Mouse (Mus musculus) frontal cortex, adult 2 months (tissue): Measurements from ENCODE around the gene Ssr2. TPM values are rescaled to one million over a fixed set of nuclear protein-coding genes. Genes with fewer than 3 reads are reported as not detected.
"Not testable (repeated sequence)": the region's sequence is repeated elsewhere in the genome, so short reads cannot be mapped to it uniquely, and the experiment has no call there.

Source experiments
- DNase-seq, 2 experiments: peaks; one replicate each; pipeline ENCODE4 v3.0.0; 2022; ENCODE audit warnings: low spot score in 1 of 2; ENCODE audit errors: extremely low spot score in 1 of 2
- polyA plus RNA-seq: library from polyadenylated mRNA; depleted of rRNA; stranded (reverse); fragments of >200 nt; gene quantifications from 2 replicates; pipeline ENCODE4 v1.2.3, GENCODE M21; 2012

Ssr2 gene
- polyA plus RNA-seq, 1 experiment: 111 TPM

DNA sequence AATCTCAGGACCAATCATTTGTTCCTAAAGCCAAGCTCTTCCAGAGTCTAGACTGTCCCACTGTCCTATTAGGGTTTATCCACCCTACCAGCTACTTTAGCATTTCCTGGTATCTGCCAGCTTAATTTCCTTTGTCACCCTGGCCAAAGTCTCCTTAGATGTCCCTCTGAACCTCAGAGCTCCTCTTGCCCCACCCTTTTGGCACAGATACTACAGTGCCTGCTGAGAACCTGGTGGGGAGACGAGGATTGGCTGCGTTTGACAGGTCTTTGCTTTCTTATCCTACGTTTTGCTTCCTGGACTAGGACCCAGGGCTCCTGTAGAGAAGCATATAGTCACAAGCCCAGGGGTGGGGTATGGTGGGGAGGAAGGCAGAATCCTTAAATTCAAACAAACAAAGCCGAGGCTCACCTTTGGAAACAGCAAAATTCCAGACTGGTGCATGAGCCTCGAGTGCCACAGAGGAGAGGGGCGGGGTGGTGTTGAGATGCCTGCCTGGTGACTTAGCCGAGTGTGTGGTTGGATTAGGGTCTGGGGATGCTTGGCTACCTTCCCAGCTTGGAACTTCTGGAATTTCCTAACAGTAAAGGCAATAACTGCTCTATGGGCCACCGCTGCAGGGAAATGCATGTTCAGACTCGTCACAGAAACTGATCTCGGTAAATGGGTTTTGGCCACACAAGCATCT lies 18.4 kb downstream of the Ssr2 start:
- DNase-seq: no peak

DNA sequence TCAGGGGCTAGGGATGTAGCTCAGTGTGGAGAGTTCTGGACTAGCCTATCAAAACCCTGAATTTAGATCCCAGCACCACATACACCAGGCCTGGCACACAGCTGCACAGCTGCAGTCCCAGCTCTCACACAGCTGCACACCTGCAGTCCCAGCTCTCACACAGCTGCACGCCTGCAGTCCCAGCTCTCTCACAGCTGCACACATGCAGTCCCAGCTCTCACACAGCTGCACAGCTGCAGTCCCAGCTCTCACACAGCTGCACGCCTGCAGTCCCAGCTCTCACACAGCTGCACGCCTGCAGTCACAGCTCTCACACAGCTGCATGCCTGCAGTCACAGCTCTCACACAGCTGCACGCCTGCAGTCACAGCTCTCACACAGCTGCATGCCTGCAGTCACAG lies 20.9 kb downstream of the Ssr2 start:
- not testable (repeated sequence) for DNase-seq

DNA sequence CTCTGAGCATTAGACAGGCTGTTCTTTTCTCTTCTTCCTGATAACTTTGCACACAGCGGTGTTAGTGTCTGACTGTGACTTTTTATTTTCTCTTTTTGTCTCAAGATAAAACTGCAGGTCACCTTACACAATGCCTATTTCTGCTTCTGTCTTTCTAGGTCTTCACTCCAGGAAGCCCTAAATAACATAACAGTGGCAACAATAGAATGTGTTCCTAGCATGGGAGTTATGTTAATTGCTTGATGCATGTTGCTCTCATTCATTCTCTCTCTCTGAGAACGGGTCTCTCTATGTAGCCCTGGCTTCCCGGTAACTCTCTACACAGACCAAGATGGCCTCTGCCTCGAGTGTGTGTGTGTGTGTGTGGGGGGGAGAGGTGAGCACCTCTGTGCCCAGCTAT lies 26.8 kb downstream of the Ssr2 start:
- no peak for DNase-seq

DNA sequence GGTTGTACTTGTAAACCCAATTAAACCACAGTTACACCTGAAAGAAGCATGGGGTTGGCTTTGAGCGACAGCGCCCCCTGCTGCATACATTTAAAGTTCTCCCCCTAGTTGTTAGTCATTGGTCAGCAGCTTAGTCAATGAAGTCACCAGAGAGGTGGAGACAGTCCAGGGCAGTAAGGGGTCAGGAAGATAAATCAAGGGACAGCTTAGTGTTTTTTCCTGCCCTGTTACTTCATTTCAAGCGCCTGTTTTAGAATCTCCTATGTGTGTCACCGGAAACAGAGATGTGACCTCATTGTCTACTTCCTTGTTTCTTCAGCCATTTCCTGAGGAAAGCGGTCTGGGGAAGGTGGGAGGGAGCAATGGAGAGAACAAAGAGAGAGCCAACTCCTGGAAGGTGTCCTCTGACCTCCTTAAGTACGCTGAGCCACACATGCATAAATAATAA lies 28.1 kb downstream of the Ssr2 start:
- peak in 1 of 2 experiments; percentile 68 for DNase-seq

DNA sequence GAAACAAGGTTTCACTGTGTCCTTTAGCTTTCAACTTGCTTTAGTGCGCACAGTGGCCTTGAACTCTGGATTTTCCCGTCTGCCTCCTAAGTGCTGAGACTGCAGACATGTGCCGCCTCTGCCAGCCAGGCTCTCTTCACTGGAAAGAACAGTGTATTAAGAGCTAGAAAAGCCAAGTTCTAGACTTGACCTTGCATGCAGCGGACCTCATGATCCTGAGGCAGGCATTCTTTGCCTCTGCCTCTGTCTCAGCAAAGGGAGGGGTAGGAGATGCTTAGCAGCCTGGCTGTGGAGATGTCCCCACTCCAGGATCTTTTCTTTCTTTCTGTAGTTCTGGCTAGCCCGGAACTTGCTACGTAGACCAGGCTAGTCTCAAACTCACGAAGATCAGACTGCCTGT lies 29.2 kb downstream of the Ssr2 start:
- DNase-seq: no peak

DNA sequence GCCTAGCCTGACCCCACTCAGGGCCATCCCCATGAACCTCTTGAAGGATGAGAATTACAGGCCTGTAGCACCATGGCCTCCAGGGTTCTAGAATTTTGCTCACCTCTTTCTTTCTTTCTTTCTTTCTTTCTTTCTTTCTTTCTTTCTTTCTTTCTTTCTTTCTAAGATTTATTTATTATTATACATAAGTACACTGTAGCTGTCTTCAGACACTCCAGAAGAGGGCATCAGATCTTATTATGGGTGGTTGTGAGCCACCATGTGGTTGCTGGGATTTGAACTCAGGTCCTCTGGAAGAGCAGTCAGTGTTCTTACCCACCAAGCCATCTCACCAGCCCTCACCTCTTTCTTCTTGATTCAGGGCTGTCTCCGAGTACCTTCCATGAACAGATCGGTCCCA lies 30.0 kb downstream of the Ssr2 start, which contains the start of gene Arhgef2:
Gene Arhgef2, plus strand, starts transcription at position 301 of the 400 bp plus-strand sequence.
- not testable (repeated sequence) for DNase-seq

DNA sequence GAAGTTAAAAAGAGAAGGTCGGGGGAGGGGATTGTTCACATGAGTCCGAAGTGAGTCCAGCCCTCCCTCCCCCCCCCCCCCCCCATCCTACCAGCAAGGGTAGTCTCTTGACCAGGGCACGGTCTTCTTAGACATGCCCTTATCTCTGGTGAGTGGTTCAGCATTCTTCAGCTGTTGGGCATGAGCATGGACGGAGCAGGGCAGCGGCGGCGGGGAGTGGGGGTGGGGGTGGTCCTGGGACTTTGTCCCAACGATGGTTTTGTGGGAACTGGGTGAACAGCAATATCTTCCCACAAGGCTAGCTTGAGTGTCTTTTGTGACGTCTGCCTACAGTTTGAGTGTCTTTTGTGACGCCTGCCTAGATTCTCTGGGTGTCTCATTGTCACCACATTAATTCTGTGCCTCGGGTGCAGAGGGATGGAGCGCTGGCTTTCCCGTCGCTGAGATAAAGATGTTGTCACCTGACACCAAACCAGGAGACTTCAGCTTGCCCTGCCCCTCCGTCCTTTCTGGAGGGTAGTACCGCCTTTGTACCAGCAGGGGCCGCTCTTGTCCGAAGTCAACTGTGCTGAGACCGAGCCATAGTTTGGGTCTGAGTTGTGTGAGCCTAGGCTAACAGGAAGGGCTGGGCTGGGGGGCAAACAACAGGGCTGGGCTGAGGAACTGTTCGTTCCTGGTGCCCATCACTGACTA lies 31.5 kb downstream of the Ssr2 start:
- peak; percentile 71 to 97 for DNase-seq

DNA sequence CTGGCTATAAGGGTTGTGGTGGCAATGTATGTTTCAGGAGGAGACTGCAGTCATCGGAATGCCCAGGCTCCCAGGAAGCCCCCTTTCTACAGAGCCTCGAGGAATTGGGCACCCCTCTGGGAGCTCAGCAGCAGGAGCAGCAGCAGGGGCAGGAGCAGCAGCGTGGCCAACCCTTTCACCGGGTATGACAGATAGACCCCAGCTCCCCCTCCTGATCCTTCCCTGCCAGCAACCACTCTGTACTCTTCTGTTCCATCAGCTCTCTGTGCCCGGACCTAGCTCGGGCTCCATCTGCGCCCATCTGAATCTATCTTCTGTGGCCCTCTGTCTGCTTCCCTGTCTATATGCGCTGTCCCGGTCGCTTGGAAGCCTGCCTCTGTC lies 32.1 kb downstream of the Ssr2 start:
- DNase-seq: no peak

DNA sequence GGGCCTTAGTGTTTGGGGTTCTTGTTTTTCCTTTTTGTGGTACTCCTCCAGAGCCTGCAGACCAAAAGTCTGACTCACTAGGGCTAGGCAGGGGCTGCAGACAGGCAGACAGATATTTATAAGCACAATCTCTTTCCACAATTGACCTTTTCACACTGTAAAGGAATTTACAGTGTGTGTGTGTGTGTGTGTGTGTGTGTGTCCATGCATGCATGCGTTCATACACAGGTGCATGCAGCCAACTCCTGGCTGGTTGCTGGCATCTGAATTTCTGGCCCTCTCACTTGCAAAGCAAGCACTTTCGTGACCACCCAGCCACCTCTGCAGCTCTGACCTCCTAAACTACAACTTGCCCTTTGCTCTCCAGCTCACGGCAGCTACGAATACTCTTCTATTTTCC lies 33.4 kb downstream of the Ssr2 start:
- no peak for DNase-seq

DNA sequence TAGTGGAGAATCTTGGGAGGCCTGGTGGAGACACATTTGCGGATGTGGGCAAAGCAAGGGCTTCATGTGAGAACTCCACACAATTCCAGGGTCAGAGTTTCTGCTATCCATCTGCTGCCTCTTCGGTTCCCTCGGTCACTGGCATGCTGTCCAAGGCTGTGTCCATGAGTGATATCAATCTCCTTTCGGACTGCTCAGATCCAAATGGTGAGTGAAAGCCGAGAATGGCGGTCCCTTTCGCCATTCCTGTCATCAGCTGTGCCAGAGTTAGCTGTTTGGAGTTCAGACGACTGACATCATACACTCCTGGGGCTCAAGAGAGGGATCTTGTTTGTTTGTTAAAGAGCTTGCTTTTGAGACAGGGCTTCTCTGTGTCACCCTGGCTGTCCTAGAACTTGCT lies 38.7 kb downstream of the Ssr2 start:
- no peak for DNase-seq

DNA sequence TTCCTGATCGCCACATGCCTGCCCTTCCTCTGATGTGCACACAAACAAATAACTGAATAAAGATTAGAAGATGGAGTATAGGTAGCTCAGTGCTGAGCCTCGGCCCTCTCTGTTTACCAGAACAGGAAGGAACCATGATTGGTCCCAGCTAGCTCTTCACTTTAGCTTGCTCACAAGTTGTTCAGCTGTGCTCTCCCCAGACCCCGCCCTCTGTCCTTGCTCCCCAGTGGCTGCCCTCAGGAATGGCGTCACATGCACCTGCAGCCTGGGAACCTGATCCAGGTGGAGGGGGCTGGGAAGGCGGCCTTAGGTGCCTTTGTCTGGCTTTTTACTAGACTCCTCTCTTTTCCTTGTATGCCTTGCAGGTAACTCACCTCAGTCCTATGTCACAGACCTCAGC lies 39.4 kb downstream of the Ssr2 start:
- DNase-seq: no peak

DNA sequence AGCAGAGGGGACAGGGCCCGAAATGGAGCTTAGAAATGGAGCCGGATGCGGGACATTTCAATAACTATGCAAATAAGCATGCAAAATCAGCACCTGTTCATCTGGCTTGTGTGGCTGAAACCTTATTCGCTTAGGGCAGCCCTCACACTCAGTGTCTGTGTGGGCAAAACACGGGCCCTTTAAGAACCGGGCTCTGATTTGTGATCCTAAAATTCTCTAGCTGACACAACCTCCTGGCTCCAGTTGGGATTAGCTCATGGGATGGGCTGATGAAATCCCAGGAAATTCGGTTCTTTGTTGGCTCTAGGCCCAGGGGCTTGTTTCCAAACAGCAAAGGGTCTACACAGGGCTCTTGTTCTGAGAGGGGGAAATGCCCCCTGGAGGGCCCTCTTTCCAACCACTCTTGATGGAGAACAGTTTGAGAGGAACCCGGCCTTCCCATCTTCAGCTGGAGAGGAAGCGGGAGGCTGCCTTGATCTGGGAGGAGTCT lies 40.3 kb downstream of the Ssr2 start:
- DNase-seq: no peak

DNA sequence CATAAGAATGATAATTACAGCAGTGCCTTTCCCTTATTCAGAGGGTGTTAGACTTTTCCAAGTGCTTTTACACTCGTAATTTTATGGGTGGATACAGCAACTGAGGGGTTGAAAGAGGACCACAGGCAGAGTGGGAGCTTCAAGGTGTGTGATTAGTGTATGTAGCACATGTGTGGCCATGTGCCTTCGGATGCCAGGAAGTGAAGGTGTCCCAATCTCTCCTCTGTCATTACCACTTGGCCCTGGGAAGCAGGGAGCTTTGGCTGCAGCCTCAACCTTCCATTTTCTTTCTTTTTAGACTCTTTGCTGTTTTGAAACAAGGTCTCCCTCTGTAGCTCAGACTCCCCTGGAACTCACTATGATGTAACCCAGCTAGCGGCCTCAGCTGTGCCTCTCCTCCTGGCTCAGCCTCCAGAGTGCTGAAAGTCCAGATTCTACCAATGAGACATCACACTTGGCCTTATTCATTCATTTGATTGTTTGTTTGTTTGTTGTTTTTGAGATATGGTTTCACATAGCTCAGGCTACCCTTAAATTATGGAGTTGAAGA lies 41.4 kb downstream of the Ssr2 start:
- no peak for DNase-seq

DNA sequence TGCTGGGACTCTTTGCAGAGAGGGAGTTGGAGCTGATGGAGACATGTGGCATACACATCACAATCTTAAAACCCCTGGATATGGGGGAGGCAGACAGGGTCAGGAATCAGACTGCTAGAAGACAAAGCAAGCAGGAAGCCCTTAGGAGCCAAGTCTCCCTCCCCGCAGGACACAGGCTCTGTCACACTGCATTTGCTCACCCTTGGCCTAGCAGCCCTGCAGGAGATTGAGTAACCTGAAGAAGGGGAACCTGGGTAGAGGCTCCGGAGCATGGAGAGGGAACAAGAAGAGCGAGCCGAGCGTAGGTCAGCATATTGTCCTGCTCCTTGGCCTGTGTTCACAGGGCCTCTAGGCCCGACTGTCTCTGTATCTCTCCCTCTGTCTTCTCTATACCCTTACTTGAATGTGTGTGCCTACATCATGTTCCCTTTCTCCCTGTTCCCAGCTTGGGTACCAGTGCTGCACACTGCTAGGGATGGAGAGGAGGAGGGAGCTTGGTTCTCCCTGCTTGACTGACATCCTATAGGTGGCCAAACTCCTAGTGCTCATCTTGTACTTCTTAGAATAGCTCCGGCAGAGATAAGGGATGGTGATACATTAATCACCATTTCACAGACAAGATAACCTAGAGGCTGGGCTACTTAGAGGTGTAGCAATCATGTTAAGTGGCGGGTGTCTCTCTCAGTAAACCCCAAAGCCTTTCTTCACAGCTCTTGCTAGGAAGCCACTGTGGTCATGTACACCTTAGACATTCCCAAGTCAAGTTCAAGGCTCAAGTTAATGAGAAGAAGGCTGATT lies 42.6 kb downstream of the Ssr2 start:
- DNase-seq: no peak

DNA sequence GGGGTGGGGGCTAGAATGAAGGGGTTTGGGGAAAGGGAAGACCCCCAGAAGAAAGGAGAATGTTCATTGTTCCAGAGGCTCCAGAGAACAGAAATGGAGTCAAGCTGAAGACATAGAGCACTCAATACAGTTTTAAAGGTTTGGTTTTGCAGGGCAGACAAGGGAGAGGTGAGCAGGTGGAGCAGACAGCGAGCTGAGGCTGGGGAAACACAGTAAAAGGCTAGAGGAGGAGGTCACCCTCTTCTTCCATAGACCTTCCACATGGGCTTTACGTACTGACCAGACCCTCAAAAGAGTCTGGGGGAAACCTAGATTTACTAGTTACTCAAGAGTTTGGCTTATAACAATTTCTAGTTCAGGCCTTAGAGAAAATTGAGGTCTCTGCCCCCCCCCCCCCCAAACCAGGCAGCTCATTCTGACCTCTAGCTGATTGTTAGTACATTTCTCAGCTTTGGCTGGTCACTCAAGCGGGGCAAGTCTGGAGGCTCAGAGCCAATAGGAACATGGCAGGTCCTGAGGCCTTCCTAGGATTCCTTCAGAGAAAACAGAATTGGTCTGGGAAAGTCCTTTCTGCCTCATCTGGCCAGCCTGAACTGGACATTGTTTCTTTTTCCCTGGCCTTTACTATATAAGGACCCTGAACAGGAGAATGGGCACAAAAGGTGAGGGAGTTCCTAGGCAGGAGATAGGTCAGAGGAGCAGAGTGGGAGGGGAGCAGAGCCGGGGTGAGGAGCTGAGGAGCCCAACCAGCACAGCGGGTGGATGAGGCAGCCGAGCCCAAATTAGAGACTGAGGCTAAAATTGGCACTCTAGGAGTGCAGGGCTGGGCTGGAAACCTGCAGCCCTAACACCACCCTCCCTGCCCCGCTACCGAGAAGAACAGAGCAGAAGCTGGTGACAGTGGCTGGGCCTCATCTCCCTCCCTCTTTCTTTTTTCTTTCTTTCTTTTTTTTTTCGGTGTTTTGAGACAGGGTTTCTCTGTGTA lies 43.7 kb downstream of the Ssr2 start:
- no peak for DNase-seq

DNA sequence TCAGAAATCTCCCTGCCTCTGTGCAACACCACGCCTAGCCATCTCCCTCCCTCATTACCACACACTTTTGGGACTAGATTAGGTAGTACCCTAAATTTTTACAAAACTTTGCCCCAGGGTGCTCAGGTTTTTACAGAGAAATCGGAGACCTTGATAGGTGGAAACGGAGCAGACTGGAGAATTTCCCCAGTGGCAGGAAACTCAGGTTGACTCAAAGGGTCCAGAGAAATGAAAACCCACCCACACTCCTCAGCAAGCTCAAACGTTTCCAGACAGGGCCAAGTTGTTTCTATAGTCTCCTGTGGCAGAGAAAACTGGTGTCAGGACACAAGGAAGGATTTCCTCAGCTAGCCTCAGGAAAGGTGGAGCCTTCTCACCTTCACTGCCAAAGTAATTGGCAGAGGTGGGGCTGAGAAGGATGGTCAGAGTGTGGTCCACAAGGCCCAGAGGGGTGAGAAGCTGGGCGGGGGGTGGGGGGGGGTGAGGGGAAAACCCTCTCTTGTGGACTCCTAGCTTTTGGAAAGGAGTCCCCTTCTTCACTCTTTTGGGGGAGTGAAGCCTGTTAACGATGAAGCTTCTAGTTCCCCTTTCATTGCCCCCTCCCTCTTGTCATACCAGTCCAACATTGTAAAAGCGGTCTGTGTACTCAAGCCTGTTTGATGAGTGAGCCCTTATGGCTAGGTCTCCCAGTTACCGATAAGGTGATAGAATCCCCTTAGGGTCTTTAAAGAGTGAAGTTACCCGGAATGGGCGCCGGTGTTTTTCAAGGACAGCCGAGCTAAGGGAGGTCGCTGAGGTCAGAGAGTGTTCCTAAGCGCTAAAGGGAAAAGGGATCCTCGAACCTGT lies 44.7 kb downstream of the Ssr2 start:
- DNase-seq: no peak

DNA sequence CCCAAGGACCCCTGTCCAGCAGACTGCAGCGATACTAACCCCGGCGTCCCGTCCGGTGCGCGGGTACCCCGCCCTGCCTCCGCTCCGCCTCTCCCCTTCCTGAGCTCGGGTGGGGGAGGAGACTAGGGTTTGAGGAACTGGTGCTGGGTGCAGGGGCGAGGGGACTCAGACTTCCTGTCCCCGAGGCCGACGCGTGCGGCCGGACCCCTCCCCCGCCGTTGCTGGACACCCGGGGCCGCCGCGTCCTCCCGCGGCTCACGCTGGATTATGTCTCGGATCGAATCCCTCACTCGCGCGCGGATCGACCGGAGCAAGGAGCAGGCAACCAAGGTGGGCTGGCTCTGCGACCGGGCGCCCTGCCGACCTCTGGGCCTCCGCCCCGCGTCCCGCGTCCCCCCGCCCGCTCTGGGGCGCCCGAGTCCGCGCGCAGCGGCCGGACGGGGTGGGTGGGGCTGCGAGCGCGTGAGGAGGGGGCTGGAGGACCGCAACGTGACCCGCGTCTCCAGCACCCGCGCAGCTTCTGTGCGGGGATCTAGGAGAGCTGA lies 45.4 kb downstream of the Ssr2 start:
- no peak for DNase-seq

DNA sequence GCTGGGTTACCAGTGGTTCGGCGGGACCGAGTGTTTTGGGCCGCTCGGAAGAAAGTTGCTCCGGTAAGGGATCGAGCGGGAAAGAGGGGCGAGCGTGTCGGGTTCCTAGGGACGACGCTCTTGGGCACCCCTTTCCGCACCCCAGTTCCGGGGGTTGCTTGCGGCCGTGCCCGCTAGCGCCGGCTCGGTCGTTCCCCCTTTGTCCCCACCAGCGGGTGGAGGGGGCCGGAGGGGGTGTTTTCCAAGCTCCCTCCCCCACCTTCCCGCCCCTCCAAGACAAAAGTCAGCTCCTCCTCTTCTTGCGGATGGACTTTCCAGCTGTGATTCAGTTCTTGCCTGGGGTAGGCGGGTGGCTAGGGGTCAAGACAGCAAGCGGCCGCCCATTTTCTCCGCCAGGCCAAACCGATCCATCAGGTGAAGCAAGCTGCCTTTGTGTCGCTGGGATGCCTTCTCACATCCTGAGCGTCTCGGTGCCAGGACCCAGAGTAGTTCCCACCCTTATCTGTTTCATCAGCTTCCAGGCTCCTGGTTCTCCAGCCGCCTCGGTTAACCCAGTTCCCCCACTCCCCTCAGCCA lies 45.9 kb downstream of the Ssr2 start:
- DNase-seq: no peak
